Mouse (Mus musculus): Measurements from ENCODE around the gene Rnf216. TPM values are rescaled to one million over a fixed set of nuclear protein-coding genes. Genes with fewer than 3 reads are reported as not detected.

Rnf216 gene
- total and polyA plus RNA-seq, 3 experiments: 16.4 to 123 (median 30.8) TPM

- H3K9ac ChIP-seq (ENCODE audit: control insufficient read depth, low read depth, low read length, poor library complexity, severe bottlenecking): no peak overlapping the region
- no peak overlapping the region for H3K27ac ChIP-seq (ENCODE audit: control insufficient read depth, low read depth, low read length)
- H3K79me2 ChIP-seq (ENCODE audit: control insufficient read depth, insufficient read depth, low read length, poor library complexity): no peaks in the 10 kb centered on the region
- TF ChIP-seq BHLHE40 (IDR thresholded peaks at IDR 0.05; ENCODE audit: borderline replicate concordance, low read depth, low read length): no peak
- TF ChIP-seq KAT2A (conservative IDR thresholded peaks at IDR 0.05; ENCODE audit: low read depth, low read length): no peak
- no peak for TF ChIP-seq GATA1 (IDR thresholded peaks at IDR 0.05; ENCODE audit: low read depth, low read length)
- no peak for TF ChIP-seq USF1 (IDR thresholded peaks at IDR 0.05; ENCODE audit: low read depth, low read length)
- no peak for TF ChIP-seq USF2 (IDR thresholded peaks at IDR 0.05; ENCODE audit: borderline replicate concordance in 1 of 2, insufficient read depth in 1 of 2, low read depth in 1 of 2, low read length in 2 of 2)
- no peak for TF ChIP-seq MAFK (IDR thresholded peaks at IDR 0.05; ENCODE audit: borderline replicate concordance, low read depth, low read length)
- TF ChIP-seq GABPA (IDR thresholded peaks at IDR 0.05; ENCODE audit: low read depth, low read length): no peak
- no peak for TF ChIP-seq TBP (IDR thresholded peaks at IDR 0.05; ENCODE audit: low read depth, low read length)
- TF ChIP-seq SMC3 (IDR thresholded peaks at IDR 0.05; ENCODE audit: low read depth, low read length): no peak
- TF ChIP-seq EP300 (IDR thresholded peaks at IDR 0.05; ENCODE audit: low read depth in 1 of 2, low read length in 2 of 2): no peak
- no peak for TF ChIP-seq UBTF (IDR thresholded peaks at IDR 0.05; ENCODE audit: borderline replicate concordance, insufficient read depth, low read depth, low read length)
- no peak for TF ChIP-seq JUND (IDR thresholded peaks at IDR 0.05; ENCODE audit: low read depth, low read length)
- no peak for TF ChIP-seq MAX (IDR thresholded peaks at IDR 0.05; ENCODE audit: low read length)
- no peak for TF ChIP-seq POLR2A (IDR thresholded peaks at IDR 0.05; ENCODE audit: control insufficient read depth in 1 of 2, insufficient read depth in 1 of 2, low read depth in 1 of 2, low read length in 2 of 2, poor library complexity in 1 of 2)
- no peak for TF ChIP-seq MAZ (IDR thresholded peaks at IDR 0.05; ENCODE audit: low read depth, low read length)
- TF ChIP-seq RAD21 (IDR thresholded peaks at IDR 0.05; ENCODE audit: low read depth, low read length): no peak
- TF ChIP-seq RCOR1 (IDR thresholded peaks at IDR 0.05; ENCODE audit: low read depth, low read length): no peak
- no peaks in the 10 kb centered on the region for H3K36me3 ChIP-seq (ENCODE audit: control insufficient read depth in 1 of 2, insufficient read depth in 2 of 2, low read length in 2 of 2)
- 0 out of 4 replicates have a peak, but pooled peaks cover 0 to 2% of the 10 kb centered on the region in 2 experiments for H3K27me3 ChIP-seq (ENCODE audit: control insufficient read depth in 1 of 2, insufficient read depth in 2 of 2, low read length in 2 of 2)
- H3K4me1 ChIP-seq (ENCODE audit: control insufficient read depth in 1 of 2, insufficient read depth in 2 of 2, low read length in 2 of 2): no peaks in the 10 kb centered on the region
- no peak overlapping the region for H3K4me3 ChIP-seq (ENCODE audit: control insufficient read depth in 1 of 2, insufficient read depth in 1 of 2, low read depth in 2 of 2, low read length in 2 of 2)
- DNase-seq (ENCODE audit: low read depth, low spot score): no peak
- H3K9me3 ChIP-seq (replicated peaks; ENCODE audit: insufficient read depth, low read length): no peaks in the 10 kb centered on the region
Measured at GRCm38 (mm10) chr5:142949580-142949979, 163.2 kb downstream of the Rnf216 start.

DNA sequence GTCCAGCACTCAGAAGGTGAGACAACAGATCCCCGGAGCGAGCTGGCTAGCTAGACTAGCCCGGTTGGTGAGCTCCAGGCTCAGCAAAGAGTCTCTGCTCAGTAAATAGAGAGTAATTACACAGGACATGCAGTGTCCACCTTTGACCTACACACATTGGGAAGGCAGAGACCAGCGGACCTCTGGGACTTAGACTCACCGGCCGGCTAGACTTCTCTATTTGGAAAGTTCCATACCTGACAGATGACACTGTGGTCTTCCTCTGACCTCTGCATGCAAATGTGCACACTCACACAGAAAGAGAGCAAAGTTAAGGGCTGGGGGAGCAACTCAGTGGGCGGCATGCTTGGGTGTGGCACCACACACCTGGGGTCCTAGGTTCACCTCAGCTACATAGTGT is 165.3 kb downstream of the Rnf216 start:
- no peak overlapping the region for H3K27ac ChIP-seq (ENCODE audit: control insufficient read depth, low read depth, low read length)
- no peak overlapping the region for H3K4me3 ChIP-seq (ENCODE audit: control insufficient read depth in 1 of 2, insufficient read depth in 1 of 2, low read depth in 2 of 2, low read length in 2 of 2)
- H3K9me3 ChIP-seq (replicated peaks; ENCODE audit: insufficient read depth, low read length): no peaks in the 10 kb centered on the region
- H3K4me1 ChIP-seq (ENCODE audit: control insufficient read depth in 1 of 2, insufficient read depth in 2 of 2, low read length in 2 of 2): no peaks in the 10 kb centered on the region
- no peaks in the 10 kb centered on the region for H3K36me3 ChIP-seq (ENCODE audit: control insufficient read depth in 1 of 2, insufficient read depth in 2 of 2, low read length in 2 of 2)
- 0 out of 4 replicates have a peak, but pooled peaks cover 0 to 2% of the 10 kb centered on the region in 2 experiments for H3K27me3 ChIP-seq (ENCODE audit: control insufficient read depth in 1 of 2, insufficient read depth in 2 of 2, low read length in 2 of 2)
- H3K79me2 ChIP-seq (ENCODE audit: control insufficient read depth, insufficient read depth, low read length, poor library complexity): no peaks in the 10 kb centered on the region
- TF ChIP-seq E2F4 (IDR thresholded peaks at IDR 0.05; ENCODE audit: borderline replicate concordance, low read depth, low read length) (no peak), NELFE (IDR thresholded peaks at IDR 0.05; ENCODE audit: low read depth, low read length) (no peak), GATA1 (IDR thresholded peaks at IDR 0.05; ENCODE audit: low read depth, low read length) (no peak), ZMIZ1 (IDR thresholded peaks at IDR 0.05; ENCODE audit: low read depth, low read length) (no peak), USF2 (IDR thresholded peaks at IDR 0.05; ENCODE audit: borderline replicate concordance in 1 of 2, insufficient read depth in 1 of 2, low read depth in 1 of 2, low read length in 2 of 2) (no peak), JUND (IDR thresholded peaks at IDR 0.05; ENCODE audit: low read depth, low read length) (no peak), TAL1 (IDR thresholded peaks at IDR 0.05; ENCODE audit: low read length) (no peak), MYC (IDR thresholded peaks at IDR 0.05; ENCODE audit: low read depth, low read length) (no peak), GABPA (IDR thresholded peaks at IDR 0.05; ENCODE audit: low read depth, low read length) (no peak), CHD2 (IDR thresholded peaks at IDR 0.05; ENCODE audit: low read length) (no peak), ZC3H11A (IDR thresholded peaks at IDR 0.05; ENCODE audit: low read depth, low read length) (no peak), POLR2AphosphoS2 (IDR thresholded peaks at IDR 0.05; ENCODE audit: low read length) (no peak), MAFK (IDR thresholded peaks at IDR 0.05; ENCODE audit: borderline replicate concordance, low read depth, low read length) (no peak), CTCF (IDR thresholded peaks at IDR 0.05 in 2 of 3, conservative IDR thresholded peaks at IDR 0.05 in 1 of 3; ENCODE audit: control insufficient read depth in 1 of 3, insufficient read depth in 1 of 3, low read depth in 2 of 3, low read length in 3 of 3, poor library complexity in 1 of 3, severe bottlenecking in 1 of 3) (no peak), ZKSCAN1 (IDR thresholded peaks at IDR 0.05; ENCODE audit: low read depth, low read length) (no peak), MXI1 (IDR thresholded peaks at IDR 0.05; ENCODE audit: low read depth, low read length) (no peak), UBTF (IDR thresholded peaks at IDR 0.05; ENCODE audit: borderline replicate concordance, insufficient read depth, low read depth, low read length) (no peak)
- no peak overlapping the region for H3K9ac ChIP-seq (ENCODE audit: control insufficient read depth, low read depth, low read length, poor library complexity, severe bottlenecking)
- DNase-seq (ENCODE audit: low read depth, low spot score): no peak
